Mouse (Mus musculus): ENCODE data around the gene Ndn. TPM values are rescaled to one million over a fixed set of nuclear protein-coding genes. Genes with fewer than 3 reads are reported as not detected.

Gene Ndn
- polyA plus RNA-seq, 1 experiment from 2014 or later: 796 TPM

DNA sequence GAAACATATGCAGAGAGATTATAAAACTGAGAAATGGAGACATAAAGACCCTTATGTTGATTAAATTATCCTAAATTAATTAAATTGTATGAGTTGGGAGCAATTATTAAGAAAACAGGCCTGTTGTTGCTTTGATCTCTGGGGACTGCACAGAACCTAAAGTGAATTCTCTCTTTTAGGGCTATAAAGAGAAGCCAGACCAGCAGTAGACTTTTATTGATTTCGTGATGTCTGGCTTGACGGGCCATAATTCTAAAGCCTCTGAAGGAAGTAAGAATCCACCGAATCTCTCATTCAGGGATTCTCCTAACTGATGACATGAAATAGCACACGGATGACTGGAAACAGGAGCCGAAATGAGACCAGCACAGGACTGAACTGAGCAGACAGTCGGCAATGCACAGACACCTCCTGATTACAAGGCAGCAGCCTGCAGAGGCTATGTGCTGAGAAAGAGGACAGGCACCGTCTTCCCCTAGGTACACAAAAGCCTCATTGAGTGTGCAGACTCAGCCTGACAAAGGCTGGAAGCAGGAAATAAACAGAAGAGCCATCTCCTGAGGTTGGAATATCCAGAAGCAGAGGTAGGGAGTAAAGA, 18.8 kb downstream of the Ndn start:
- peak overlapping the region; percentile 45 for H3K9ac ChIP-seq (ENCODE audit: low read depth, low read length)
- 45% methylated on average over 7 of the region's 7 CpGs for WGBS
- peak; percentile 85; the same call in 1 of the 2 replicates for ATAC-seq

DNA sequence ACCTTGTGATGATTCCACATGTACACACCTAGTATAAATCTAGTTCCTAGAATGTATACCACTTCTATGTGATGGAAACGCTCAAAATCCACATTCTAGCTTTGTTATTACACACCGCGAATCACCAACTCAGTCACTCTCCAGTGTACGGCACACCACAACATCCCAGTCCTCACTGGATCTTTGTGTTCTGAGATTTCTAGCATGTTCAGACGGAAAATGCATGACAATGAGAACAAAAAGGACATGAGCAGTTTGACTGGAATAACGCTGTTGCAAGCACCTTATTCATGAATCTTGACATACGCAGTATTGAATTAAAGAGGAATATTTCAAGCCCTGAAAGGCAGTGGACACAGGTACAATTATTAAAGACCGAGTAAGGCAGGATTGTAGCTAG, 20.4 kb downstream of the Ndn start:
- 50% methylated on average over 8 of the region's 8 CpGs for WGBS
- Histone ChIP-seq H3K27me3 (ENCODE audit: control insufficient read depth, insufficient read depth, low read depth, low read length) (no peaks in the 10 kb centered on the region), H3K4me2 (ENCODE audit: low read length) (peak overlapping the region; percentile 45), H3K27ac (ENCODE audit: low read length) (peak overlapping the region; percentile 85), H3K4me3 (ENCODE audit: low read depth, low read length) (peak overlapping the region; percentile 25), H3K36me3 (ENCODE audit: control insufficient read depth, insufficient read depth, low read length) (no peaks in the 10 kb centered on the region), H3K9ac (ENCODE audit: low read depth, low read length) (peak overlapping the region; percentile 35), H3K9me3 (replicated peaks; ENCODE audit: control insufficient read depth, low read length, poor library complexity, severe bottlenecking) (no peaks in the 10 kb centered on the region; the same call in 1 of the 2 replicates), H3K4me1 (ENCODE audit: control insufficient read depth, insufficient read depth, low read length) (peaks cover 2% of the 10 kb centered on the region; the same call in 1 of the 2 replicates)
- no peak for ATAC-seq

More for the DNA sequence above, 18.8 kb downstream of the Ndn start:
- no peaks in the 10 kb centered on the region for H3K27me3 ChIP-seq (ENCODE audit: control insufficient read depth, insufficient read depth, low read depth, low read length)
- H3K4me2 ChIP-seq (ENCODE audit: low read length): peak overlapping the region; percentile 23
- H3K4me3 ChIP-seq (ENCODE audit: low read depth, low read length): peak overlapping the region; percentile 16; the same call in 1 of the 2 replicates
- H3K4me1 ChIP-seq (ENCODE audit: control insufficient read depth, insufficient read depth, low read length): peaks cover 2% of the 10 kb centered on the region; the same call in 1 of the 2 replicates
- no peaks in the 10 kb centered on the region for H3K36me3 ChIP-seq (ENCODE audit: control insufficient read depth, insufficient read depth, low read length)
- H3K27ac ChIP-seq (ENCODE audit: low read length): peak overlapping the region; percentile 80
- no peaks in the 10 kb centered on the region; the same call in 1 of the 2 replicates for H3K9me3 ChIP-seq (replicated peaks; ENCODE audit: control insufficient read depth, low read length, poor library complexity, severe bottlenecking)

DNA sequence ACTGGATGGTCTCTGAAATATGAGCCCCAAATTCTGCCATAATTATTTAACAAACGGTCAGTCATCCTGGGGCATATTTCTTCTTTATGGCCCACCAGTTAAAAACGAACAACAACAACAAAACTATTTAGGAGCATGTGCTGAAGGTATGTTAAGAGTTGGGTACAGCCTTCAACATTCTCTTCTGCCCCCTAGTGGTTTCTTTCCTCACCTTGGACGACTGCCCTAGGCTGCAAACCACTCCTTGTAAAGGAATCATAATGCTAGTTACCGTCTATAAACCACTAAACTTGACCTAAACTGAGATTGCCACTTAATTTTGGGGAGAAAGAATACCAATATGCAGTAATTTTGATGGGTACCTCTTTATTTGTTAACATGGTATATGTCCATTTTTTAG, 29.3 kb downstream of the Ndn start:
- no peak for ATAC-seq
- no peaks in the 10 kb centered on the region for H3K36me3 ChIP-seq (ENCODE audit: control insufficient read depth, insufficient read depth, low read length)
- H3K27ac ChIP-seq (ENCODE audit: low read length): no peak overlapping the region
- WGBS: 32% methylated on average over 4 of the region's 4 CpGs
- no peaks in the 10 kb centered on the region for H3K27me3 ChIP-seq (ENCODE audit: control insufficient read depth, insufficient read depth, low read depth, low read length)
- H3K4me1 ChIP-seq (ENCODE audit: control insufficient read depth, insufficient read depth, low read length): peaks cover 8% of the 10 kb centered on the region
- H3K9ac ChIP-seq (ENCODE audit: low read depth, low read length): no peak overlapping the region
- H3K4me2 ChIP-seq (ENCODE audit: low read length): no peak overlapping the region; the same call in 1 of the 2 replicates
- no peak overlapping the region for H3K4me3 ChIP-seq (ENCODE audit: low read depth, low read length)
- H3K9me3 ChIP-seq (replicated peaks; ENCODE audit: control insufficient read depth, low read length, poor library complexity, severe bottlenecking): peaks cover 6% of the 10 kb centered on the region; the same call in 1 of the 2 replicates

DNA sequence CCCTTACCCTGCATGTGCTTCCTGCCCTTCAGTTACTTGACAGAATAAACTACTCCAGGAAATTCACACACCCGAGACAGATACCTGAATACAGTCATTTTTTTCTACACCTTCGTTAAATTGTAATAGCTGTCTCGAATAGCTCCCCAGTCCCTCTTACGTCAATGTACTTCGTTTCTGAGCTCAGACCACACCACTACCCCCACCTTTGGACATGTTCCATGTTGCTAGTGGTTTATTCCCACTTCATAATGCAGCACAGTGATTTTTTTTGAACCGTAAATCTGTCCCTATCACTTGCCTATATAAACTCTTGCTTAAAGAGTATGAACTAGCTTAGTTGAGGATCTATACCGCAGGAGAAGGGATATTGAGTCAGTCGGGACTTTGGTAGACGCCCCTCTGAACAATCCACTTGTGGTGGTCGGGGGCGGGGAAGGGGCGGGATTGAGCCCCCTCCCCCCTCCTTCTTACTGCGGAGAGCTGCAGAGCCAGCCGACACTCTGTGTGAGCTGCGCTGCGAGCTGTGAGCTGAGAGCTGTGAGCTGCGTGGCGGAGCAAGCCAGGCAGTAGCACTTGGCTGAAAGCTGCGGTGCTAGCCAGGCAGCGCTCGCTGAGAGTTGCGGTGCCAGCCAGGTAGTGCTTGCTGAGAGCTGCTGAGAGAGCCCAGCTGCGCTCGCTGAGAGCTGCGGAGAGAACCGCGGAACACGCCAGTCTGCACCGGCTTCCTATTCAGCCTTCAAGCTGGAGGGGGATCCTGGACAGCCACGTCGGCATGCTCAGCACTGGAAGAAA, 30.3 kb downstream of the Ndn start, which contains the start of gene Magel2:
Gene Magel2 (plus strand): TSS at position 501 of the 795 bp plus-strand sequence.
- Histone ChIP-seq H3K27ac (ENCODE audit: low read length) (peak within 1 kb of the TSS; percentile 79), H3K27me3 (ENCODE audit: control insufficient read depth, insufficient read depth, low read depth, low read length) (no peaks in the 10 kb centered on the region), H3K4me2 (ENCODE audit: low read length) (peak within 1 kb of the TSS; percentile 60), H3K36me3 (ENCODE audit: control insufficient read depth, insufficient read depth, low read length) (no peaks in the 10 kb centered on the region), H3K9me3 (replicated peaks; ENCODE audit: control insufficient read depth, low read length, poor library complexity, severe bottlenecking) (peaks cover 6% of the 10 kb centered on the region; the same call in 1 of the 2 replicates), H3K9ac (ENCODE audit: low read depth, low read length) (peak within 1 kb of the TSS; percentile 87), H3K4me3 (ENCODE audit: low read depth, low read length) (peak within 1 kb of the TSS; percentile 63), H3K4me1 (ENCODE audit: control insufficient read depth, insufficient read depth, low read length) (peaks cover 8% of the 10 kb centered on the region)
- 30% methylated on average over 31 of the region's 31 CpGs for WGBS
- peak; percentile 97 for ATAC-seq

DNA sequence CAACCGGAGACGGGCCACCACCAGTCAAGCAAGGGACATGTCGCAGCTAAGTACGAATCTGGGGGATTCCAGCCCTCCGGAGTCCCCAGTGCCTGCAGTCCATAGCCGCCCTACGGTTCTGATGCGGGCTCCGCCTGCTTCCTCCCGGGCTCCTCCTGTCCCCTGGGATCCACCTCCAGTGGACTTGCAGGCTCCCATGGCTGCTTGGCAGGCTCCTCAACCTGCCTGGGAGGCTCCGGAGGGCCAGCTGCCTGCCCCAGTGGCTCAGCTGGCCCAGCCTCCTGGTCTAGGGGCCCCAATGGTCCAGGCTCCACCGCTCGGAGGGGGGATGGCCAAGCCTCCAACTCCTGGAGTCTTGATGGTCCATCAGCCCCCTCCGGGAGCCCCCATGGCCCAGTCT, 30.9 kb downstream of the Ndn start:
- Histone ChIP-seq H3K36me3 (ENCODE audit: control insufficient read depth, insufficient read depth, low read length) (no peaks in the 10 kb centered on the region), H3K27ac (ENCODE audit: low read length) (peak overlapping the region; percentile 79), H3K4me1 (ENCODE audit: control insufficient read depth, insufficient read depth, low read length) (peaks cover 8% of the 10 kb centered on the region), H3K9ac (ENCODE audit: low read depth, low read length) (peak overlapping the region; percentile 87), H3K4me2 (ENCODE audit: low read length) (peak overlapping the region; percentile 60), H3K9me3 (replicated peaks; ENCODE audit: control insufficient read depth, low read length, poor library complexity, severe bottlenecking) (peaks cover 6% of the 10 kb centered on the region; the same call in 1 of the 2 replicates), H3K27me3 (ENCODE audit: control insufficient read depth, insufficient read depth, low read depth, low read length) (no peaks in the 10 kb centered on the region), H3K4me3 (ENCODE audit: low read depth, low read length) (peak overlapping the region; percentile 63)
- 33% methylated on average over 14 of the region's 14 CpGs for WGBS
- peak; percentile 49 for ATAC-seq

DNA sequence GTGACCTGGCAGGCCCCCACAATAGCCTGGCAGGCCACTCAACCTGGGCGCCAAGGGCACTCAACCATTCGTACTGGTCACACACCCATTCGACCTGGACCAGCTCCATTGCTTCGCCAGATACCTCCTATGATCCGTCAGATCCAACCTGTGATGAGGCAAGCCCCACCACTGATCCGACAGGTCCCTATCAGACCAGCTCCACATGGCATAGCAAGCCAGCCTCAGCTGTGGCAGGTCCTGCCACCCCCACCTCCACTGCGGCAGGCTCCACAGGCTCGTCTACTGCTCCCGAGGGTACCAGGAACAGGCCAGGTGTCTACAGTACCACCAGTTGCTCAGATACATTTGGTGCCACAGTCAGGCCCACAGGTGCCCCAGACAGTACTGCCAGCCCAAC, 32.2 kb downstream of the Ndn start:
- no peak for ATAC-seq
- Histone ChIP-seq H3K4me3 (ENCODE audit: low read depth, low read length) (peak overlapping the region; percentile 63), H3K36me3 (ENCODE audit: control insufficient read depth, insufficient read depth, low read length) (no peaks in the 10 kb centered on the region), H3K4me1 (ENCODE audit: control insufficient read depth, insufficient read depth, low read length) (peaks cover 8% of the 10 kb centered on the region), H3K27me3 (ENCODE audit: control insufficient read depth, insufficient read depth, low read depth, low read length) (no peaks in the 10 kb centered on the region), H3K27ac (ENCODE audit: low read length) (0 out of 2 replicates have a peak overlapping the region, but pooled peaks have one; percentile 2), H3K9ac (ENCODE audit: low read depth, low read length) (peak overlapping the region; percentile 87), H3K4me2 (ENCODE audit: low read length) (peak overlapping the region; percentile 60), H3K9me3 (replicated peaks; ENCODE audit: control insufficient read depth, low read length, poor library complexity, severe bottlenecking) (peaks cover 6% of the 10 kb centered on the region; the same call in 1 of the 2 replicates)
- 84% methylated on average over 9 of the region's 9 CpGs for WGBS

DNA sequence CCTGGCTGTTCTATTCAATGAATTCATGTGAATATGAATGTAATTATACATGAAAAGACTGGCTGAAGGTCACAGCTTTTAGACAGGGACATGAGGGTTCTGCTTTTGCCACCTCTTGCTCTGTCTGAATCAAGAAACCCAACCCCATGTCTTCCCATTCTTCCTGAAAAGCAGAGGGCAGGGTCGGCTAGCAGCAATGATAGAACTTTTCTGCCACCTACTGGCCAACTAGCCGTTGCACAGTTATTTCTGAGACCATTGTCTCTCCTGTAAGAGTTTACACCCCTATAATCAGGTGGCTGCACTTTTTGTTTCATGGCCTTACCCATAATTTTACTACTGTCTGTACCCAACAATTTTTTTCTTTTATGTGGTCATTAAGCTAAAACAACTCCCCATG, 36.0 kb downstream of the Ndn start:
- peaks cover 6% of the 10 kb centered on the region for H3K9me3 ChIP-seq (replicated peaks; ENCODE audit: control insufficient read depth, low read length, poor library complexity, severe bottlenecking)
- no peak overlapping the region for H3K27ac ChIP-seq (ENCODE audit: low read length)
- no peak overlapping the region for H3K4me2 ChIP-seq (ENCODE audit: low read length)
- no peak overlapping the region for H3K4me3 ChIP-seq (ENCODE audit: low read depth, low read length)
- WGBS: 17% methylated on average over 2 of the region's 2 CpGs
- H3K27me3 ChIP-seq (ENCODE audit: control insufficient read depth, insufficient read depth, low read depth, low read length): no peaks in the 10 kb centered on the region
- no peak overlapping the region for H3K9ac ChIP-seq (ENCODE audit: low read depth, low read length)
- ATAC-seq: peak; percentile 69; the same call in 1 of the 2 replicates
- H3K36me3 ChIP-seq (ENCODE audit: control insufficient read depth, insufficient read depth, low read length): no peaks in the 10 kb centered on the region
- H3K4me1 ChIP-seq (ENCODE audit: control insufficient read depth, insufficient read depth, low read length): peaks cover 8% of the 10 kb centered on the region

DNA sequence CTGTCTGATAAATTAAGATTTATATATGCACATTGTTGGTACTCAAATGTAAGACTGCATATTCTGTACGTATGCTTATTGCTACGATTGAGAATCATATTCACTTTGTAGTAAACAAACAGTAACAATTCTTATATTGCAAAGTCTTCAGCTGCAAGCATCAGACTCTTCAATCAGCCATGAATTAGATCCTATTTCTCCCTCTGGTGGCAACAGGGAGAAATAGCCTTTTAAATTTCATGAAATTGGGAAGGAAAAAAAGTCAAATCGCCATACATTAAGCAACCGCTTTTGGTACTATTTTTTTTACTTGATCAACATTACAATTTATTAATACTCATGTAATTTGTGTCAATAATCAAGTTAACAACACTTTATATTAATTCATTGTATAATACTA, 41.9 kb downstream of the Ndn start:
- H3K4me1 ChIP-seq (ENCODE audit: control insufficient read depth, insufficient read depth, low read length): no peaks in the 10 kb centered on the region
- H3K36me3 ChIP-seq (ENCODE audit: control insufficient read depth, insufficient read depth, low read length): no peaks in the 10 kb centered on the region
- ATAC-seq: no peak
- H3K27me3 ChIP-seq (ENCODE audit: control insufficient read depth, insufficient read depth, low read depth, low read length): no peaks in the 10 kb centered on the region
- H3K9me3 ChIP-seq (replicated peaks; ENCODE audit: control insufficient read depth, low read length, poor library complexity, severe bottlenecking): no peaks in the 10 kb centered on the region; the same call in 1 of the 2 replicates
- H3K4me3 ChIP-seq (ENCODE audit: low read depth, low read length): no peak overlapping the region
- H3K4me2 ChIP-seq (ENCODE audit: low read length): no peak overlapping the region
- 50% methylated on average over 4 of the region's 4 CpGs for WGBS
- H3K27ac ChIP-seq (ENCODE audit: low read length): no peak overlapping the region
- H3K9ac ChIP-seq (ENCODE audit: low read depth, low read length): no peak overlapping the region

DNA sequence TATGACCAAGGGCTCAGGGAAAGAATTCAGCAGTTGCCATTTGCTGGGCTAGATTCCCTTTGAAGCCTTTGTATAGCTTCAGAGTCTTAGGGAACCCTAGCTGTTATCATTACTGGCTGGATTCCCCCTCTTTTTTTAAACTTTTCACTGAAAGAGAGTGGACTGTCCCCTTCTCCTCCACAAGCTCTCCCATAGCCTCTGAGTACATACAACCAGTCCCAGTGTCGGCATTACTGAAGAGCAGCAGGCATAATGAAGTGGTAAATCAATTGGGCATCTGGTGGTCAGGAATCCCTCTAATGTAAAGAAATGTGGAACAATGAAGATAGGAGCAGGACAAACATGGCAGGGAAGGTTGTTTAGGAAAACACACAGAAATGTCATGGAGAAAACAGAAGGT, 45.8 kb downstream of the Ndn start:
- WGBS: 34% methylated on average over 1 of the region's 1 CpGs
- no peak for ATAC-seq
- no peak overlapping the region for H3K27ac ChIP-seq (ENCODE audit: low read length)
- H3K4me2 ChIP-seq (ENCODE audit: low read length): no peak overlapping the region
- no peaks in the 10 kb centered on the region; the same call in 1 of the 2 replicates for H3K9me3 ChIP-seq (replicated peaks; ENCODE audit: control insufficient read depth, low read length, poor library complexity, severe bottlenecking)
- no peak overlapping the region for H3K9ac ChIP-seq (ENCODE audit: low read depth, low read length)
- H3K36me3 ChIP-seq (ENCODE audit: control insufficient read depth, insufficient read depth, low read length): no peaks in the 10 kb centered on the region
- no peaks in the 10 kb centered on the region for H3K4me1 ChIP-seq (ENCODE audit: control insufficient read depth, insufficient read depth, low read length)
- H3K27me3 ChIP-seq (ENCODE audit: control insufficient read depth, insufficient read depth, low read depth, low read length): no peaks in the 10 kb centered on the region
- H3K4me3 ChIP-seq (ENCODE audit: low read depth, low read length): no peak overlapping the region

Measured in midbrain, embryonic 16.5 days (tissue).